Mouse (Mus musculus) liver, embryonic 14.5 days (tissue): ENCODE measurements around the gene Prss23.

Experiments used
- CTCF ChIP-seq: IDR thresholded peaks from 2 replicates; pipeline ENCODE4 v1.5.1; 2016; ENCODE audit warnings: antibody characterized with exemption, low read depth, control low read depth
- EP300 ChIP-seq: IDR thresholded peaks from 2 replicates; pipeline ENCODE4 v1.6.1; 2016; ENCODE audit warnings: antibody characterized with exemption, low read depth

DNA sequence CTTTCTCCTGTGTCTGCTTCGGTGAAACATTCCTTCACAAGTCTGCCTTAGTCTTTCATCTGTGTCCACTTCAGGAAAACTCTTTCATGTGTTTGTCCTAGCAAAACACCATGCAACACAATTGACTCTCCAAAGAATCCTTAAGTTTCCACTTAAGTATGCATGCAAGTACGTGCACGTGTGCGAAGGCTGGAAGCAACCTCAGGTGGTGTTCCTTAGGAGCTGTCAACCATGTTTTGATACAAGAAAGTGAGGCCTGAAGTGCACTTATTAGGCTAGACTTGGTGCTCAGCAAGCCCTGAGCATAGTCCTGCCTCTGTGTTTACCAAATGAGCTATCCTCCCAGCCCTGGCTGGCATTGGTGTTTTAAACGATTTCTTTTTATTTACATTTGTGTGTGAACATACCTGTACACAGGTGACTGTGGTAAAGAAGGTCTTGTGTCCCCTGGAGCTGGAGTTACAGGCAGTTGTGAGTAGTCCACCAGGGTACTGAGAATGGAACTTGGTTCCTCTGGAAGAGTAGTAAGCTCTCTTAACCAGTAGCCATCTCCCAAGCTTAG, 64.3 kb downstream of the Prss23 start:
- TF ChIP-seq CTCF (no peak), EP300 (no peak)
